Mouse (Mus musculus) retina, adult 2 months (tissue): ENCODE measurements around the gene Cfdp1.

Experiments used
- DNase-seq: peaks from one replicate; pipeline ENCODE4 v3.0.0-alpha.2; 2012; ENCODE audit warnings: low read depth, low spot score

Gene Cfdp1

GRCm38 (mm10) chr8:111718937-111719336 is 135.2 kb downstream of the Cfdp1 start:
- no peak for DNase-seq
